ENCODE assay signal across 9 mouse cellular contexts in genomic region chr12:104936223-104936622, GRCm38 (mm10).
A peak's percentile ranks its signal among the peaks of the same experiment; 100 is the strongest.
DNase-seq lines count a peak whose midpoint lies in the region; ATAC-seq and TF ChIP-seq lines count a peak whose summit lies in the region.
"Had no signal": no experiment of that assay in that cellular context is flagged by ENCODE, and none has a peak within 500 bp of the region (broad histone marks: within the 10 kb centered on the region; RNA-seq: fewer than 3 reads in every experiment).

No protein-coding gene starts in this region.

- no peak overlapping the region for H3K4me3 ChIP-seq in left cerebral cortex, adult 2 months
- H3K4me3 ChIP-seq in bone marrow macrophage, adult 2 months (ENCODE audit: insufficient read depth, low read length), result no peak overlapping the region
- H3K4me3 ChIP-seq: lung, embryonic 15.5 days had no signal

- intact Hi-C loops in left cerebral cortex, adult 2 months (cut with DNase I), result no loop called here

- no peaks in the 10 kb centered on the region for H3K4me1 ChIP-seq in bone marrow macrophage, adult 2 months (ENCODE audit: control insufficient read depth, insufficient read depth, low read length)

- peak; percentile 50 for ATAC-seq in megakaryocyte progenitor cell, adult 5-6 weeks (replicated peaks; ENCODE audit: poor library complexity)

- DNase-seq in adrenal gland, postnatal 10 days, result peak; percentile 61
- DNase-seq in adrenal gland, postnatal 4 days (ENCODE audit: low spot score in 2 of 2), result no peak
- no peak for DNase-seq in left cerebral cortex, adult 2 months (ENCODE audit: extremely low spot score in 1 of 2, low spot score in 2 of 2)
- no peak for DNase-seq in left cerebral cortex, adult 8-10 months (ENCODE audit: low spot score in 2 of 2)
- DNase-seq in ovary, postnatal 14 days (ENCODE audit: low spot score), result no peak
- DNase-seq in urinary bladder, postnatal 4 days (ENCODE audit: low spot score in 2 of 2), result no peak

- no peak overlapping the region for H3K27ac ChIP-seq in left cerebral cortex, adult 2 months
- H3K27ac ChIP-seq in bone marrow macrophage, adult 2 months (ENCODE audit: insufficient read depth, low read depth, low read length), result no peak overlapping the region
- H3K27ac ChIP-seq: lung, embryonic 15.5 days had no signal

- TF ChIP-seq POLR2A in bone marrow macrophage, adult 2 months (IDR thresholded peaks at IDR 0.05; ENCODE audit: borderline replicate concordance, low read depth, low read length), result no peak

- peak; percentile 68 for TF ChIP-seq CTCF in left cerebral cortex, adult 2 months (IDR thresholded peaks at IDR 0.05)
- TF ChIP-seq CTCF in bone marrow macrophage, adult 2 months (IDR thresholded peaks at IDR 0.05; ENCODE audit: low read depth, low read length), result peak; percentile 80
